In genomic region chr16:30410914-30411313, GRCm38 (mm10) we compare ENCODE assay signal across 27 mouse cellular contexts.
"Had no signal": no experiment of that assay in that cellular context is flagged by ENCODE, and none has a peak within 500 bp of the region (broad histone marks: within the 10 kb centered on the region; RNA-seq: fewer than 3 reads in every experiment).

No protein-coding gene starts in this region.

- DNase-seq: cerebellum, adult 8-10 months; cerebellum, adult 9-10 months; cerebellum, adult 9-11 months; cerebellum, postnatal 10 days; cerebellum, postnatal 25 days; cerebellum, postnatal 36 days; embryo, embryonic 11 days; forebrain, postnatal 0 days; gastrocnemius, adult 2 months; gastrocnemius, postnatal 10 days; gastrocnemius, postnatal 14 days; gastrocnemius, postnatal 25 days; gastrocnemius, postnatal 36 days; heart, adult 11 months; heart, adult 18-20 months; heart, adult 2 months had no signal

- H3K4me1 ChIP-seq: embryonic facial prominence, embryonic 10.5 days; embryonic facial prominence, embryonic 12.5 days; embryonic facial prominence, embryonic 13.5 days; embryonic facial prominence, embryonic 15.5 days; forebrain, embryonic 10.5 days; forebrain, embryonic 12.5 days; forebrain, embryonic 13.5 days; forebrain, embryonic 15.5 days had no signal

- H3K4me3 ChIP-seq: embryonic facial prominence, embryonic 10.5 days; embryonic facial prominence, embryonic 12.5 days; embryonic facial prominence, embryonic 13.5 days; embryonic facial prominence, embryonic 15.5 days; erythroblast, embryonic 14.5 days; forebrain, embryonic 10.5 days; forebrain, embryonic 12.5 days; forebrain, embryonic 13.5 days; forebrain, embryonic 15.5 days; gastrocnemius, adult 2 months; heart, adult 2 months had no signal

- ATAC-seq: forebrain, embryonic 13.5 days; forebrain, embryonic 14.5 days; forebrain, embryonic 15.5 days; forebrain, embryonic 16.5 days; forebrain, postnatal 0 days had no signal

- H3K27ac ChIP-seq: embryonic facial prominence, embryonic 10.5 days; embryonic facial prominence, embryonic 12.5 days; embryonic facial prominence, embryonic 13.5 days; embryonic facial prominence, embryonic 15.5 days; forebrain, embryonic 10.5 days; forebrain, embryonic 12.5 days; forebrain, embryonic 13.5 days; forebrain, embryonic 15.5 days; gastrocnemius, adult 2 months; heart, adult 2 months had no signal

- H3K27me3 ChIP-seq: embryonic facial prominence, embryonic 12.5 days; embryonic facial prominence, embryonic 13.5 days; embryonic facial prominence, embryonic 15.5 days; forebrain, embryonic 13.5 days; forebrain, embryonic 15.5 days had no signal

- H3K9me3 ChIP-seq: embryonic facial prominence, embryonic 10.5 days; embryonic facial prominence, embryonic 12.5 days; embryonic facial prominence, embryonic 13.5 days; embryonic facial prominence, embryonic 15.5 days; forebrain, embryonic 10.5 days; forebrain, embryonic 12.5 days; forebrain, embryonic 13.5 days; forebrain, embryonic 15.5 days had no signal

- H3K36me3 ChIP-seq: embryonic facial prominence, embryonic 10.5 days; embryonic facial prominence, embryonic 12.5 days; embryonic facial prominence, embryonic 13.5 days; embryonic facial prominence, embryonic 15.5 days; forebrain, embryonic 10.5 days; forebrain, embryonic 12.5 days; forebrain, embryonic 15.5 days had no signal

- H3K9ac ChIP-seq: embryonic facial prominence, embryonic 12.5 days; embryonic facial prominence, embryonic 13.5 days; embryonic facial prominence, embryonic 15.5 days; forebrain, embryonic 12.5 days; forebrain, embryonic 13.5 days; forebrain, embryonic 15.5 days; forebrain, postnatal 0 days had no signal
